Mouse (Mus musculus) myocyte (in vitro differentiated cells): ENCODE measurements around the gene Rangap1.

Experiments
- CEBPB ChIP-seq: IDR thresholded peaks from 2 replicates; pipeline ENCODE4 v1.6.1; 2011; ENCODE audit warnings: mild to moderate bottlenecking, moderate library complexity; ENCODE audit not compliant: poor library complexity, insufficient read depth, severe bottlenecking
- E2F4 ChIP-seq: IDR thresholded peaks from one replicate; pipeline ENCODE4 v1.6.1; 2011; ENCODE audit warnings: mild to moderate bottlenecking, control low read depth, moderate library complexity; ENCODE audit not compliant: insufficient read depth
- MAX ChIP-seq: IDR thresholded peaks from one replicate; pipeline ENCODE4 v1.6.1; 2011; ENCODE audit warnings: low read depth, mild to moderate bottlenecking, control low read depth
- MYOD1 ChIP-seq, 3 experiments: IDR thresholded peaks; one replicate each; pipeline ENCODE4 v1.6.1; 2011; ENCODE audit warnings: control low read depth in 2 of 3, low read depth in 2 of 3, mild to moderate bottlenecking in 2 of 3, moderate library complexity in 1 of 3; ENCODE audit not compliant: insufficient read length in 2 of 3, control insufficient read depth in 1 of 3
- MYOG ChIP-seq, 3 experiments: IDR thresholded peaks; one replicate each; pipeline ENCODE4 v1.6.1; 2011; ENCODE audit warnings: control low read depth in 2 of 3, low read depth in 2 of 3, mild to moderate bottlenecking in 2 of 3; ENCODE audit not compliant: insufficient read length in 2 of 3, control insufficient read depth in 1 of 3, insufficient read depth in 1 of 3
- POLR2A ChIP-seq: IDR thresholded peaks from one replicate; pipeline ENCODE4 v1.6.1; 2011; ENCODE audit warnings: low read depth, mild to moderate bottlenecking, control low read depth, moderate library complexity; ENCODE audit not compliant: insufficient read length
- POLR2AphosphoS2 ChIP-seq: IDR thresholded peaks from one replicate; pipeline ENCODE4 v1.6.1; 2011; ENCODE audit warnings: low read depth, control low read depth; ENCODE audit not compliant: insufficient read length
- REST ChIP-seq: IDR thresholded peaks from one replicate; pipeline ENCODE4 v1.6.1; 2011; ENCODE audit warnings: mild to moderate bottlenecking, control low read depth, moderate library complexity; ENCODE audit not compliant: insufficient read depth, insufficient read length
- TCF12 ChIP-seq: IDR thresholded peaks from one replicate; pipeline ENCODE4 v1.6.1; 2011; ENCODE audit warnings: mild to moderate bottlenecking, control low read depth; ENCODE audit not compliant: poor library complexity, insufficient read depth, severe bottlenecking
- TCF3 ChIP-seq: IDR thresholded peaks from one replicate; pipeline ENCODE4 v1.6.1; 2011; ENCODE audit warnings: low read depth, control low read depth; ENCODE audit not compliant: insufficient read length
- USF1 ChIP-seq: IDR thresholded peaks from one replicate; pipeline ENCODE4 v1.6.1; 2011; ENCODE audit warnings: low read depth, mild to moderate bottlenecking, control low read depth, moderate library complexity

- TF ChIP-seq POLR2A: no peak
- TF ChIP-seq REST: no peak
- no peak for TF ChIP-seq POLR2AphosphoS2
- TF ChIP-seq TCF12: no peak
- no peak for TF ChIP-seq MAX
- no peak for TF ChIP-seq CEBPB
- no peak for TF ChIP-seq USF1
- TF ChIP-seq MYOG (IDR thresholded peaks at IDR 0.05; ENCODE audit: control insufficient read depth in 1 of 3, insufficient read depth in 1 of 3, insufficient read length in 2 of 3, low read depth in 2 of 3): no peak
- no peak for TF ChIP-seq MYOD1 (IDR thresholded peaks at IDR 0.05; ENCODE audit: control insufficient read depth in 1 of 3, insufficient read length in 2 of 3, low read depth in 2 of 3)
- TF ChIP-seq E2F4: no peak
- no peak for TF ChIP-seq TCF3
These were observed 34.5 kb downstream of the Rangap1 start for GRCm38 (mm10) chr15:81710801-81711200.
